Mouse (Mus musculus) heart, embryonic 15.5 days (tissue): ENCODE measurements around the gene Sh3yl1. TPM values are rescaled to one million over a fixed set of nuclear protein-coding genes. Genes with fewer than 3 reads are reported as not detected.
A peak's percentile ranks its signal among the peaks of the same experiment; 100 is the strongest.

Source experiments
- ATAC-seq: fragments of 200-750 bp; cut with Nextera tagmentation; replicated peaks from 2 replicates; pipeline ENCODE4 v1.8.0; 2017; ENCODE audit warnings: low read depth, moderate TSS enrichment; ENCODE audit not compliant: insufficient number of reproducible peaks, insufficient read depth, low FRiP score
- H3K27ac ChIP-seq: fragments of 300-500 bp; sonication (generic); 2 replicates; pipeline ENCODE4 v1.5.1; 2015; ENCODE audit warnings: mild to moderate bottlenecking, inconsistent platforms
- H3K27me3 ChIP-seq: fragments of 300-500 bp; sonication (generic); 2 replicates; pipeline ENCODE4 v1.6.1; 2015; ENCODE audit warnings: inconsistent platforms
- H3K36me3 ChIP-seq: fragments of 300-500 bp; sonication (generic); 2 replicates; pipeline ENCODE4 v1.6.1; 2015; ENCODE audit warnings: mild to moderate bottlenecking, inconsistent platforms
- H3K4me1 ChIP-seq: fragments of 300-500 bp; sonication (generic); replicated peaks from 2 replicates; pipeline ENCODE4 v1.6.1; 2015; ENCODE audit warnings: inconsistent platforms
- H3K4me2 ChIP-seq: fragments of 300-500 bp; sonication (generic); 2 replicates; pipeline ENCODE4 v1.6.1; 2015; ENCODE audit warnings: inconsistent platforms, mild to moderate bottlenecking, moderate library complexity
- H3K4me3 ChIP-seq: fragments of 300-500 bp; sonication (generic); 2 replicates; pipeline ENCODE4 v1.5.1; 2015; ENCODE audit warnings: mild to moderate bottlenecking, inconsistent platforms
- H3K9ac ChIP-seq: fragments of 300-500 bp; sonication (generic); 2 replicates; pipeline ENCODE4 v1.6.1; 2015; ENCODE audit warnings: mild to moderate bottlenecking, inconsistent platforms
- H3K9me3 ChIP-seq: fragments of 300-500 bp; sonication (generic); replicated peaks from 2 replicates; pipeline ENCODE4 v1.6.1; 2016; ENCODE audit warnings: inconsistent platforms
- WGBS: fragments of 180-500 bp; shearing (Covaris S2); methylation state at CpG from one replicate; pipeline ENCODE4 v1.1.7; 2015; ENCODE audit warnings: mixed read lengths; 5-methylcytosine and 5-hydroxymethylcytosine counted together
- polyA plus RNA-seq: library from polyadenylated mRNA; unstranded; fragments of >200 nt; fragmentation: Nextera tagmentation; extraction: Ambion mirVana; gene quantifications from 2 replicates; pipeline ENCODE4 v1.2.1, GENCODE M21; 2015

The Sh3yl1 gene
- polyA plus RNA-seq, 1 experiment from 2014 or later: 5.2 TPM

DNA sequence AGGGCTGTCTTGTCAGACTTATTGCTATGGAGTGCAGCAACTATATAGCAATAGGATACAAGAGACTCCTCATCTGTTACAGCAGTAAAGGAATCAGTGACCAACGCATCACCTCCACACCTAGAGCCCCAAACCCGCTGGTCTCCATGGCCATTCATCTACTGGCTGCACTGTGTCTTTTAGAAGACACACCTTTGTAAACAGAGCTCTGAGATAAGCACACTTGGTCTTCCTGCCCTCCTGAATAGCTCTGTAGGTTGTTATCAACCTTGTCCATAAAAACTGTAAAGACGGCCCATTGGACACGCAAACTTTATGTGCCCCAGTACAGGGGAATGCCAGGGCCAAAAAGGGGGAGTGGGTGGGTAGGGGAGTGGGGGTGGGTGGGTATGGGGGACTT, 14.4 kb upstream of the Sh3yl1 start:
- Histone ChIP-seq H3K4me3 (no peak overlapping the region), H3K27me3 (no peaks in the 10 kb centered on the region), H3K4me2 (no peak overlapping the region), H3K36me3 (0 out of 2 replicates have a peak, but pooled peaks cover 2% of the 10 kb centered on the region), H3K9me3 (no peaks in the 10 kb centered on the region), H3K9ac (no peak overlapping the region), H3K27ac (no peak overlapping the region), H3K4me1 (no peaks in the 10 kb centered on the region)
- ATAC-seq: no peak
- 88% methylated on average over 4 of the region's 4 CpGs for WGBS

- Histone ChIP-seq H3K9me3 (no peaks in the 10 kb centered on the region), H3K9ac (no peak overlapping the region), H3K27ac (no peak overlapping the region), H3K4me3 (no peak overlapping the region), H3K4me1 (peaks cover 7% of the 10 kb centered on the region), H3K27me3 (no peaks in the 10 kb centered on the region), H3K36me3 (peaks cover 2% of the 10 kb centered on the region; the same call in 1 of the 2 replicates), H3K4me2 (no peak overlapping the region)
- ATAC-seq: no peak
- WGBS: 91% methylated on average over 1 of the region's 1 CpGs
These were observed 2.8 kb upstream of the Sh3yl1 start for GRCm38 (mm10) chr12:30908658-30909057.

DNA sequence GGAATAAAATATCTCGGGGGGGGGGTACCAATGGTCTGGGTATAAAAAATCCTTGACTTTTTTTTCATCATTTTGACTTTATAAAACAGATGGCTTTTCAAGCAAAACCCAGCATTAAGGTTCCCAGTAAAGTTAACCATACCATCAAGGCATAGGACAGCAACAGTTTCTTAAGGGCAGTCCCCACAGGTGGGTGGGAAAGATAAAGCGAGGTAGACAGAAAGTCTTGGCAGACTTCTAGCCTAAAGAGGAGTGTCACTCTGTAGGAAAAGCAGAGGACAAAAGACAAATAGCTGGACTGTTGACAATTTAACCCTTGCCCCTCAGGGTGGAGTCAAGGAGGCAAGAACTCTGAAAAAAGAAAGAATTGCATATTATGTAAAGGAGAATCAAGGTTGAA, 1.6 kb upstream of the Sh3yl1 start:
- WGBS: 82% methylated on average over 2 of the region's 2 CpGs
- Histone ChIP-seq H3K27me3 (no peaks in the 10 kb centered on the region), H3K27ac (no peak overlapping the region), H3K4me2 (no peak overlapping the region), H3K4me3 (no peak overlapping the region), H3K9me3 (no peaks in the 10 kb centered on the region), H3K9ac (no peak overlapping the region), H3K4me1 (peaks cover 7% of the 10 kb centered on the region), H3K36me3 (no peaks in the 10 kb centered on the region)
- ATAC-seq: no peak

GRCm38 (mm10) chr12:30910860-30911259, 608 bp upstream of the Sh3yl1 start:
- peak overlapping the region; percentile 74 for H3K4me3 ChIP-seq
- H3K4me2 ChIP-seq: peak overlapping the region; percentile 98
- H3K9ac ChIP-seq: peak overlapping the region; percentile 82
- WGBS: 11% methylated on average over 8 of the region's 8 CpGs
- H3K27me3 ChIP-seq: no peaks in the 10 kb centered on the region
- no peak for ATAC-seq
- peak overlapping the region; percentile 61 for H3K27ac ChIP-seq
- H3K9me3 ChIP-seq: no peaks in the 10 kb centered on the region
- no peaks in the 10 kb centered on the region for H3K36me3 ChIP-seq
- H3K4me1 ChIP-seq: peaks cover 7% of the 10 kb centered on the region

DNA sequence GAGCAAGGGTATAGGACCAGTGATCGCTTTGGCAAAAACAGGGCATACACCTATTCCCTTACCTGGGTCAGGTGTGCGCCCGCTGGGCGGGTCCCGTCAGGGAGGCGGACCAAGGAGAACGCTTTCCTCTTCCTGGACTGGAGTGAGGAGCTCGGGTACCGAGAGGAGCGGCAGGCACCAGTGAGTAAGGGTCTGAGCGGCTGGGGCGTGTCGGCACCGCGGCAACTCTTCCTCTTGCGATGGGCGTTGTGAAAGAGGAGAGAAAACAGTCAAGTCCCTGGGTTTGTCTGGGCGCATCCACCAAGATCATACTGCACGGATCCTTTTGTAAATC, 547 bp downstream of the Sh3yl1 start:
- no peaks in the 10 kb centered on the region for H3K27me3 ChIP-seq
- peaks cover 7% of the 10 kb centered on the region for H3K4me1 ChIP-seq
- 1% methylated on average over 19 of the region's 19 CpGs for WGBS
- peak overlapping the region; percentile 82 for H3K9ac ChIP-seq
- ATAC-seq: peak; percentile 53
- no peaks in the 10 kb centered on the region for H3K36me3 ChIP-seq
- H3K9me3 ChIP-seq: no peaks in the 10 kb centered on the region
- H3K4me3 ChIP-seq: peak overlapping the region; percentile 74
- H3K4me2 ChIP-seq: peak overlapping the region; percentile 98
- H3K27ac ChIP-seq: no peak overlapping the region

GRCm38 (mm10) chr12:30912840-30913239, 1.4 kb downstream of the Sh3yl1 start:
- WGBS: 76% methylated on average over 3 of the region's 3 CpGs
- Histone ChIP-seq H3K4me2 (peak overlapping the region; percentile 98), H3K4me1 (peaks cover 7% of the 10 kb centered on the region), H3K27ac (no peak overlapping the region), H3K9me3 (no peaks in the 10 kb centered on the region), H3K4me3 (peak overlapping the region; percentile 74), H3K9ac (no peak overlapping the region), H3K36me3 (no peaks in the 10 kb centered on the region), H3K27me3 (no peaks in the 10 kb centered on the region)
- ATAC-seq: no peak

- H3K9ac ChIP-seq: no peak overlapping the region
- H3K4me3 ChIP-seq: no peak overlapping the region
- no peak overlapping the region for H3K27ac ChIP-seq
- H3K36me3 ChIP-seq: no peaks in the 10 kb centered on the region
- ATAC-seq: no peak
- H3K9me3 ChIP-seq: no peaks in the 10 kb centered on the region
- no peaks in the 10 kb centered on the region for H3K27me3 ChIP-seq
- H3K4me2 ChIP-seq: no peak overlapping the region
- WGBS: 80% methylated on average over 3 of the region's 3 CpGs
- no peaks in the 10 kb centered on the region for H3K4me1 ChIP-seq
These were observed 10.9 kb downstream of the Sh3yl1 start for GRCm38 (mm10) chr12:30922401-30922800.

- Histone ChIP-seq H3K4me2 (no peak overlapping the region), H3K27ac (no peak overlapping the region), H3K9me3 (no peaks in the 10 kb centered on the region), H3K4me3 (no peak overlapping the region), H3K27me3 (no peaks in the 10 kb centered on the region), H3K36me3 (no peaks in the 10 kb centered on the region), H3K9ac (no peak overlapping the region), H3K4me1 (no peaks in the 10 kb centered on the region)
- no peak for ATAC-seq
- 79% methylated on average over 6 of the region's 6 CpGs for WGBS
These were observed 16.7 kb downstream of the Sh3yl1 start for GRCm38 (mm10) chr12:30928182-30928581.

GRCm38 (mm10) chr12:30933299-30933698, 21.8 kb downstream of the Sh3yl1 start:
- Histone ChIP-seq H3K27ac (no peak overlapping the region), H3K36me3 (no peaks in the 10 kb centered on the region), H3K9ac (no peak overlapping the region), H3K4me2 (no peak overlapping the region), H3K9me3 (no peaks in the 10 kb centered on the region), H3K4me1 (no peaks in the 10 kb centered on the region), H3K4me3 (no peak overlapping the region), H3K27me3 (no peaks in the 10 kb centered on the region)
- no peak for ATAC-seq
- WGBS: 75% methylated on average over 2 of the region's 2 CpGs

DNA sequence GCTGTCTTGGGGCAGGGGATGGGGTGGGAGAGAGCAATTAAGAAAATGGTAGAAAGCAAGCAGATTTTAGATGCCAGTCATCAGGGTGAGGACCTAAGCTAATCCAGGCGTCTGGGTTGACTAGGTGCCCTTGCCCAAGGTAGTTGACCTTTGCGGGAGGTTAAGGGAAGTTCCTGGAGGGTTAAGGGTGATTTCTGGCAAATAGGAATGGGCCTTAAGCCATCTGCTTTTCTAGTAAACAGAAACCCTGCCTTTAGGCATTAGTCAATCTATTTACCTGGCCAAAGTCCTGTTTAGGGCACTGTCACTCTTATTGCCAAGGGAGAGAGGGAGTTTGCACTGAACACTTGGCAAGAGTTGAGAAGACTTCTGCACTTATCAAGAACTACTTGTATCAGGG, 25.4 kb downstream of the Sh3yl1 start:
- H3K36me3 ChIP-seq: no peaks in the 10 kb centered on the region
- 72% methylated on average over 2 of the region's 2 CpGs for WGBS
- no peak overlapping the region for H3K4me3 ChIP-seq
- no peaks in the 10 kb centered on the region for H3K27me3 ChIP-seq
- no peaks in the 10 kb centered on the region for H3K4me1 ChIP-seq
- no peak overlapping the region for H3K27ac ChIP-seq
- H3K9me3 ChIP-seq: no peaks in the 10 kb centered on the region
- no peak overlapping the region for H3K9ac ChIP-seq
- H3K4me2 ChIP-seq: no peak overlapping the region
- ATAC-seq: no peak

GRCm38 (mm10) chr12:30943057-30943986, 31.9 kb downstream of the Sh3yl1 start:
- H3K27me3 ChIP-seq: no peaks in the 10 kb centered on the region
- no peak overlapping the region for H3K4me2 ChIP-seq
- no peak overlapping the region for H3K9ac ChIP-seq
- H3K4me1 ChIP-seq: no peaks in the 10 kb centered on the region
- H3K9me3 ChIP-seq: no peaks in the 10 kb centered on the region
- no peak overlapping the region for H3K27ac ChIP-seq
- H3K36me3 ChIP-seq: no peaks in the 10 kb centered on the region
- H3K4me3 ChIP-seq: no peak overlapping the region
- 85% methylated on average over 14 of the region's 14 CpGs for WGBS
- ATAC-seq: no peak

DNA sequence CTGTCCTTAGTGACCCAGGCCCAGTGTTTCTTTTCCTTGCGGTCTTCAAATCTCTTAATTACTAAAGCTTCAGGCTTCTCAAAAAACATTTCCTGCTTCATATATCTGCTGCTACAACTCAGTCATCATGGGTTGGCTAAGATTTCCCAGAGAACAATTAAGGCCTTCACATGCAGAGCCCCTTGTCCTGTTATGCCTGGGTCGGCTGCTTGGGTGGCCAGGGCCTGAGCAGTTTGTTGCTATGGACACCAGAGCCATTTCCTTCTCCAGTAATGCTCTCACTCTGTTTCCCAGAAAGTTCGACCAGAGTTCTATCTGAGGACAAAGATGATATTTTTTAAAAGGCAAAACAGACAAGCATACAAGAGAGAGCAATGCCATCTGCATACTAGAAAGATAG, 32.7 kb downstream of the Sh3yl1 start:
- no peak overlapping the region for H3K4me2 ChIP-seq
- no peaks in the 10 kb centered on the region for H3K9me3 ChIP-seq
- H3K27ac ChIP-seq: no peak overlapping the region
- H3K4me3 ChIP-seq: no peak overlapping the region
- 58% methylated on average over 3 of the region's 3 CpGs for WGBS
- H3K27me3 ChIP-seq: no peaks in the 10 kb centered on the region
- ATAC-seq: no peak
- no peak overlapping the region for H3K9ac ChIP-seq
- no peaks in the 10 kb centered on the region for H3K36me3 ChIP-seq
- no peaks in the 10 kb centered on the region for H3K4me1 ChIP-seq
